Mouse (Mus musculus): ENCODE results near the gene Ehbp1.

Gene Ehbp1

DNA sequence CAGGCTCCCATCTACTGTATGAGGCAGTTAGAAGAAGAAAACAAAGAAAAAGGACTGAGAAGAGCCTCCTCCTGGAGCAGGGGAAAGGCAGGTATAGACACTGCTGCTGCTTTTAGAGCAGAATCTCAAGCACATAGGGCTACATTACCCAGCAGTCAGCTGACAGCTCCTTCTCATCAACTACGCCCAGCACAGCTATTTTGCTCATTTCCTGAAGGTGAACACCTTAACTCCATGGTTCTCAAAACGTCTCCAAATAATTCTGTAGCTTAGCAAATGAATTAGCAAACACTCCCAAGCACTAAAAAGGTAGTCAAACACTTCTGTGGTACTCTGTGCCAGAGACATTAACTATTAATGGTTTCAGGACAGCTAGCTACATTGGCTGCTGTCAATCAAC, 278.7 kb downstream of the Ehbp1 start:
- DNase-seq (ENCODE audit: low read depth, low spot score), result no peak

GRCm38 (mm10) chr11:22061660-22062059, 280.4 kb downstream of the Ehbp1 start:
- DNase-seq (ENCODE audit: low read depth, low spot score), result no peak

DNA sequence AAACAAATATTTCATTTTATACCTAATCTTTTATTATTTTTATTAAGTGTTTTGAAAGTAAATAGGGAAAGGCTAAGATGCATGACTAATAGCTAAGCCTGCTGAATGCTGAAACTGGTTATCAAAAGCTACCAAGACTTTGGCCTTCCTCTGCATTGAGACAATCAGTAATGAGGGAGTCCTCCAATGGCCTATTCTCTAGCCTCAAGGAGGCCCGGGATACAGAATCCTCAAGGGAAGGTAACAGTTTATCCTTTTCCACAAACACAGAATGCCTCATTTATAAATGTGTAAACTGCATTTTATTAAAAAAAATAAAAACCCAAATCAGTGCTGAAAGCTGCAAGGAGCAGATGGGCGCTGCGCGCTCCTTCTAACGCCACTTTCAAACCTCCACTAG, 284.6 kb downstream of the Ehbp1 start:
- DNase-seq (ENCODE audit: low read depth, low spot score), result no peak

DNA sequence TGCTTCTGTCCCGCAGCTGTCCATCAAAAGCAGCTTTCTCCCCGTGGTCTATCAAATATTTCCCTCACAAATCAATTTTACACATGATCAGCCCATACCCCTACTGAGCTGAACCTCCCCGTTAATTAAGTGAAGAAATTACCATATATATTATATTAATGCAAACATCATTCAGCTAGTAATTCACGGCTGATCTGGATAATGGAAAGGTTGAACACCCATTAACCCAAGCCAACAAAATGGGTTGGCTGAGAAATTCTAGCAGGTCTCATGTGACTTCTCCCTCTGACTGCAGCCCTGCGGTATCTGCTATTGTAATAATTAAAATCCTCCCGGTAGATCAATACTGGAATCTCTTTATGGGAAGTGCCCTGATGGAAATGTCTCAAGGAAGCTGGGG, 286.2 kb downstream of the Ehbp1 start:
- no peak for DNase-seq (ENCODE audit: low read depth, low spot score)

DNA sequence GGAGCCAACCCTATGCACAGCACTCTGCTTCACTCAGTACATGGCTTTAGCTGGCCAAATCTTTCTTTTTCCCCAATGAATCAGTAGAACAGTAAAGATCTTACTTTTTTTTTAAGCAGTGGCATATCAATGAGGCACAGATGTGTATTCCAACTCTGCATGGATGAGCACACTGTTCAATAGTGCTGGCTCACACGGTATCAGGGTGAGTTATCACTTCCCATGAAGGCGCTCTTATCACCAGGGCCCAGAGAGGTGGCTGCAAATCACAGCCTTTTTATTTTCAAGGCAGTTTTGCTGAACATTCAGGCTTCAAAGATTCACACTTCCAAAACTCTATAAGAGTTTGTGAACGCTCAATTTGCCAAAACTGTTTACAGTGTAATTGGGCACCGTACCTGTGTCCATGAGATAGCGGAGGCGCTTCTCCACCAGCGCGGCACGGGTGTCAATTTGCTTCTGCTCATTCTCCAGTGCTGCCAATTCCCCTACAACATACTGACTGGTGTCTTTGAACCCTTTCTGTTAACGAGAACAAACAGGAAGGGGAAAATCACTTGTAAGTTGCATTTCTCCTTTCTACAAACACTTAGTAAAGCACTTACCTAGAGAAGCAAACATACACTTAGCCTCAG, 288.9 kb downstream of the Ehbp1 start:
- DNase-seq (ENCODE audit: low read depth, low spot score), result no peak

GRCm38 (mm10) chr11:22050864-22051263, 291.2 kb downstream of the Ehbp1 start:
- DNase-seq (ENCODE audit: low read depth, low spot score), result no peak

DNA sequence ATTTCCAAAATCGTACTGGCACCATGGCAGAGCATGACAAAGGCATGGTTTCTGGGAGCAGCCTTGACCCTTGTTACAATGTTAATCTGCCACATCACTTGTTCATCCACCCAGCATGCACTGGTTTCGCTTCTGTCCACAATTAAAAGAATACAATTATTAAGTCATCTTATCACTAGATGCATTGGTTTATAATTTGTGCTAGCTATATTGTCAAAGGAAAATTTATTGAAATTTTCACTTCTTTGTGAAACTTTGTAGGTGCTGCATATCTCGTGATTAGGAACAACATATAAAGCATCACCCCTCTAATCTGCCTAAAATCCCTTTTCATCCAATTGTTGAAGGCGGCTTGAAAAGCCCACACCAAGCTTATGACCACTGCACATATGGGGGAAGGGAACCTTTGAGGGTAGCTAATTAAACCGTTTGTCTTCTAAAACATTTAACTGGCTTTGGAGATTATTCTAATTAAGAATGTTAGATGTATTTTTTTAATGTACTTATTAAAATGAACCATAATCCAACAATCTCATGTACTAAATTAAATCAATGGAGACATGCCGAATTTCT, 302.2 kb downstream of the Ehbp1 start:
- DNase-seq (ENCODE audit: low read depth, low spot score), result no peak

- DNase-seq (ENCODE audit: low read depth, low spot score), result no peak
These were observed 307.5 kb downstream of the Ehbp1 start for GRCm38 (mm10) chr11:22034564-22035105.

- DNase-seq (ENCODE audit: low read depth, low spot score), result no peak
These were observed 308.5 kb downstream of the Ehbp1 start for GRCm38 (mm10) chr11:22033582-22033981.

DNA sequence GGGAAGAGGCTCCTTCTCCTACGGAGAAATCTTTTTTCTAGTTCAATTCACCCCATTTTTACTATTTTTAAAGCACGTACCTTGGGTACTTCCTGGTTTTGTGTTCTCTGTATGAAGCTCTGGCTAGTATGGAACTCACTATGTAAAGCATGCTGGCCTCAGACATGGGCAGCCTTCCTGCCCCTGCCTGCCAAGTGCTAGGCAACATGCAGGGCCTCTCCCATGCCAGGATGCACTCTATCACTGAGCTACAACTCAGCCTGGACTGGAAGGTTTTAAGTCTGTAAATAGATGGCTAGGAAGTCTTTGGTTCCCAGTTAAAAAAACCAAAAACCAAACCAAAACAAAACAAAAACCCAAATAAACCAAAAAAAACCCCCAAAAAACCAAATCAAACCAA, 321.5 kb downstream of the Ehbp1 start:
- DNase-seq (ENCODE audit: low read depth, low spot score), result no peak

DNA sequence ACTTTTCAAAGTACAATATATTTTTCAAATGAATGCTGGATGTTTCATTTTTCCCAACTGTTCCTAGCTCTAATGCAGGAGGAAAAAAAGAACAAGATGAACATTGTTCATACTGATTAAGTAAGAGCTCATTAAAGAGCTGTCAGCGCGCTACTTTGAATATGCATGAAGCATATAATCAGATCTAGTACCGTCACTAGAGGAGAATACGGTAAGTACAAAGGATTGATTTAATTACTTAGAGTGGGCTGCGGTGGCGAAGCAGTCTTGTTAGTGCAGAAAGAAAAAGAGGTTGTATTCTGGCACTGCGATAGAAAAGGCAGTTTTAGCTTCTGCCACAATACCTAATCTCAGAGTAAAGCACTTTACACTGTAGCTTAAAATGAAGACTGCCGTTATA, 324.6 kb downstream of the Ehbp1 start:
- no peak for DNase-seq (ENCODE audit: low read depth, low spot score)

DNA sequence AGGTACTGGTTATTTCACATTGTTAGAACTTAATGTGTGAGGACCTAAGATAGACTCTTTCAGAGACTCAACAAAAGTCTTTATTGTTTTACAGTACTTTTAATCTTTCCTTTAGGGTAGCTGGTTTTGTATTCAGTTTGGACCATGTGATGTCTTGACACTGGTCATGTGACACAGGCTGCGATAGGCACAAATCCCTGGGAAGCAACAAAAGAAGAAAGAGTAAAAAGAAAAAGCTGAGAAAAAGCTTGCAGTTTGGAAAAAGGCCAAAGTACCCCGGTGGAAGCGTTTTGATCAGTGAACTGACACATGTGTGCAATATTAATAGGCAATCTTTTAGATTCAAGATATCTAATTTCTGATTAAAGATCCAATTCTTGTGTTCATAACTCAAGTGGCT, 325.8 kb downstream of the Ehbp1 start:
- no peak for DNase-seq (ENCODE audit: low read depth, low spot score)

DNA sequence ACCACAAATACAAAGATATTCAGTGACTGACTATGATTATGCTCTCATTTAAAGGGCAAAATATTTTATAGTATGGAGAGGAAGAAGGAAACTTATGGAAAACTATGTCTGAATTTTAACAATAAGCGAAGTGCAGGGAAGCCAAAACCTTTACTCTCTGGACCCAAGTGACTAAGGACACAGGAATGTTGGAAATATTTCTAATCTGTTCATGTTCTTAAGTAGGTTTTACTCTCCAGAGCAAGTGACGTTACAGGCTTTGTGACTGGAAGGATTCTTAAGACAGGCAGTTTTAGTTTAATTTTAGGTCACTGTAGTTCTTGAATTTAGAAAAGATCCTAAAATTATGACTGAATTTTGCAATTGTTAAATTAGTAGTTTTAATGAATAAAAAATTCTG, 333.3 kb downstream of the Ehbp1 start:
- DNase-seq (ENCODE audit: low read depth, low spot score), result no peak

DNA sequence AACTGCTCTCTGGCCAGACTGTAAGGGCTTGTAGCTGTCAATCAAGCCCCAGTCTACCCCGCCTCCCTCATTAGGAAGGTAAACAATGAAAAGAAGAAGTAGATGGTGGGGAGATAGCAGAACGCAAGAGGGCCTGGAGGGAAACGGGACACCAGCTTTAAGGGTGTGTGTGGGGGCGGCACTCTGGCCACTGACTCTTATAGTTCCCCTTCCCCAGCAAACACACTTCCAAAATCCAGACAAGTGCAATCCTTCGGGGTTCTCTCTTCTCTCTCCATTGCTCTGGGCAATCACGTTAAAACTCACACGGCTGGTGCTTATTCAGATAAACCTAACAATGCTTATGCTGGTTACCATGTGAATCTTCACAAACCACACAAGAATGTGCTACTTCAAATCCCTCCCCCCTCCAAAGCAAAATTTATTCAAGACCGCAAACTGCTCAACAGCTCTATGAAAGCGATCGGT, 333.9 kb downstream of the Ehbp1 start:
- DNase-seq (ENCODE audit: low read depth, low spot score), result no peak

GRCm38 (mm10) chr11:22007781-22008110, 334.3 kb downstream of the Ehbp1 start:
- no peak for DNase-seq (ENCODE audit: low read depth, low spot score)

DNA sequence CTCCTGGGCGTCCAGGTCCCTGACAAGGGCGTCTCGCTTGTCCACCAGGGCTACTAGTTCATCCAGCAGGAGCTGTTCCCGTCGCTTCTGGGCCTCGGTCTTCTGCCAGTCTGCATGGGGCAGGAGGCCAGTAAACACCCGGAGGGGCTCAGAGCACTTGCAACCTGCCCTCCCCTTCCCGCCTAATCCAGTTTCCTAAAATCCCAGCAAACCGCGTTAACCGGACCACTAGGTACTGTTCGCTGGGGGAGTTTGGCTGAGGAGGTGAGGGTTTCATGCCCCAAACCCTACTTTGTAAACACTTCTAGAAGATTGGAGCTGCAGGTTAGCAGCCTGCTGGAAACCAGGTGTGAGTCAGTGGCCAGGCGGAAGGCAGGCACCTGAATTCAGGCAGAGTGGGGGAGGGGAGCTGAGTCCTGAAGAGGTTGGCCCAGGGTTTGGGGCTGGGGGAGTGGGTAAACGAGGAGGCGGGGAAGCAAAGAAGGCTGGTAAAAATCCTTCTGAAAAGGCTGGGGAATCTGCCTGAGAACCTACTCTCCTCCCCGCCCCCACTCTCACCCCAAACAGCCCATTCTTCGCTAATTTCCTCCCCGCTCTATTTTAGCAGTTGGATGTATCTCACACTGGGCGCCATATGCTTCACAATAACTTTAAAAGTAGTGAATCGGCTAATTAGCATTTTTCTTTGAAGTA, 334.9 kb downstream of the Ehbp1 start:
- no peak for DNase-seq (ENCODE audit: low read depth, low spot score)

- DNase-seq (ENCODE audit: low read depth, low spot score), result no peak
These were observed 335.5 kb downstream of the Ehbp1 start for GRCm38 (mm10) chr11:22006471-22007087.

DNA sequence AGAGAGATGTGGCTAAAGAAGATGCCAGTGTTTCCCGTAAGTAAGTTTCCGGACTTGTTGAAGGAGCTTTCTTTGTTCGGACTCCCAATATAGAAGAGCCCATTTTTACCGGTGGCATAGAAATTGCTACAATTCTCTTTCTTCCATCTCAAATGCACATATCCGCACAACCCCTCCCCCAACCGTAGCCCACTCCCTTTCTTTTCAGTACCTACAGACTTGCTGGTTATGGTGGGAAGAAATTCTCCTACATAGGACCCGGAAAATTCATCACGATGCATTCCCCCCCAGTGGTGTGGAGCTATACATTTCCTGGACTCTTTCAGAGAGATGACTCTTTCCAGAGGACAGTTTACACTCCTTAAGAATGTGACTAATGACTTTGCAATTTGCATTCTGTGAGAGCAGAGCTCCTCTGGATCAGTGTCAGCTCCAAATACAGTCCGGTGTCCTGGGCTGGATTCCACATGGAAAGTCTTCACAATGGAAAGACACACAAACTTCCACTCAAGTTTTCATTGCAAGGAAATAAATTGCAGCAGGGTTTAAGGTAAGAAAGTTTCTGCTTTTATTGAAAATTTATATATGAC, 336.7 kb downstream of the Ehbp1 start:
- DNase-seq (ENCODE audit: low read depth, low spot score), result no peak

- no peak for DNase-seq (ENCODE audit: low read depth, low spot score)
These were observed 337.7 kb downstream of the Ehbp1 start for GRCm38 (mm10) chr11:22004331-22004841.

GRCm38 (mm10) chr11:22003341-22003981, 338.6 kb downstream of the Ehbp1 start:
- no peak for DNase-seq (ENCODE audit: low read depth, low spot score)

DNA sequence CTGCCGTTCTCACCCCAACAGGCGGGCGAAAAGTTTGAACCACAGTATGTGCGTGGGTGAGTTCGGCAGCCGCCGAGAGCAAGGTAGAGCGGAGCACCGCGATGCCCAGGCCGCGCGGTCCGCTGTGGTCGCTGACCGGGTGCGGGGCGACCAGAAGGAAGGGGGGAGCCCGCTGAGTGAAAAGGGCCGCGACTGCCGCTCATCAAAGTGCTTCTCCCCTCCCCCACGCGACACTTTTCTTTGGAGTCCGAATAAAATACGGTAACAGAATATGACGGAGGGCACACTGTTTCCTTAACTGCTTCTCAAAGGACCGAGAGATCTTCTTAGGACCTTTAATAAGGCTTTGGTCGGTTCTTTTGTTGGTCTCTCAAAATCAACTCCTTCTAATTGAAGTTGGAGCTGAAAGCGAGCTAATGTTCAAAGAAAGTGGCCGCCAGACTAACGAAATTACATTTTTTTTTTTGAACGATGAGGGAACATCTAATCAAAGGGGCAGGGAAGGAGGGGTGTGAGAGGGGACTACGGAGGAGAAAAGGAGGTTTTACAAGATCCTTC, 339.2 kb downstream of the Ehbp1 start, which contains the start of gene Otx1:
Otx1 (minus strand) TSS at position 115 of the 558 bp plus-strand sequence.
- DNase-seq (ENCODE audit: low read depth, low spot score), result no peak

Data from embryo, embryonic 11.5 days (tissue).